Mouse (Mus musculus): ENCODE measurements around the gene Zfyve1. TPM values are rescaled to one million over a fixed set of nuclear protein-coding genes. Genes with fewer than 3 reads are reported as not detected.
"Not testable (repeated sequence)": the region's sequence is repeated elsewhere in the genome, so short reads cannot be mapped to it uniquely, and the experiment has no call there.

Gene Zfyve1
- 10 to 100 TPM; 44.1 to 47.6 TPM for total RNA-seq (2021)

DNA sequence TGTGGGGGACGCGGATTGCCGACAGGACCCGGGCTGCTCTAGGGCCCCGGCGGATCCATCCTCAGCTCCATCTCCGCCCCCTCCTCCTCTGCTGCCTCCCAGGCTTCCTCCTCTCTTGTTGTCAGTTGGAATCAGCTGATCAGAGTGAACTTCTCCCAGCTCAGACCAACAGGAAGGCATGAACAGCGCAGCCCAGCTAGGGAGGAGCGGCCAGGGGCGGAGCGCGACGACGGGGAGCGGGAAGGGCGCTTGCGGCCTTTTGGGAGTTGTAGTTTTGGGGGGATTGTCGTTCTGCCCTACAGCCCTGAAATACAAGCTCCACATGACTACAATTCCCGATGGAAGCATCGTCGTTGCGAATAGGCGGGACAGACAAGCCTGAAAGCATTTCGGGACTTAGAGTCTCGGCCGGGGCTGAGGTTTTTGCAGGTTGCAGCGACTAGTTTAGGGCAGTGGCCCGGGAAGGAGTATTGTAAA lies at the start of gene Zfyve1:
Gene Zfyve1, minus strand, starts transcription at position 198 of the 477 bp plus-strand sequence.
- DNase-seq (ENCODE audit: low spot score in 2 of 2): peak; percentile 95 to 99
- intact Hi-C loops (cut with DNase I): no loop called here

DNA sequence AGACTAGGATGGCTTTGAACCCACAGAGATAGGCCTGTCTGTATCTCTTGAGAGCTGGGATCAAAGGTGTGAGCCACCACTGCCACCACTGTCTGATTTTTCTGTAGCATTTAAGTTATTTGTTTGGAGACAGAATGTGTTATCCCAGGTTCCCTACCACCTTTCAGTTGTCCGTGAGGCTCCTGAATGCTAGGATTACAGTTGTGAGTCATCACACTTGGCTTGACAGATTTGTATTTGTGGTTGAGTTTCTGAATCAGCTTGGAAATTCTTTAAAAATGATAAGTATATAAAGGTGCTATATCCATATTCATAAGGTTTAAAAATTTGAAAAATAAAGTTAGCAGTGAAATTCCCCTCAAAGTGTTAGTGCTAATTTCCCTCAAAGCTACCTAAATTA lies 46.1 kb upstream of the Zfyve1 start:
- intact Hi-C loops (cut with DNase I): no loop called here
- DNase-seq (ENCODE audit: low spot score in 2 of 2): no peak

- intact Hi-C loops (cut with DNase I): no loop called here
- no peak for DNase-seq (ENCODE audit: low spot score in 2 of 2)
These were observed 44.2 kb upstream of the Zfyve1 start for GRCm38 (mm10) chr12:83641233-83641632.

- intact Hi-C loops (cut with DNase I): no loop called here
- no peak for DNase-seq (ENCODE audit: low spot score in 2 of 2)
These were observed 36.8 kb upstream of the Zfyve1 start for GRCm38 (mm10) chr12:83633807-83634206.

GRCm38 (mm10) chr12:83632680-83633025 lies 35.6 kb upstream of the Zfyve1 start:
- intact Hi-C loops (cut with DNase I): no loop called here

GRCm38 (mm10) chr12:83631743-83632679 lies 35.0 kb upstream of the Zfyve1 start:
- DNase-seq (ENCODE audit: low spot score in 2 of 2): peak; percentile 95 to 99
- intact Hi-C loops (cut with DNase I): no loop called here

More at GRCm38 (mm10) chr12:83632680-83633025, 35.6 kb upstream of the Zfyve1 start:
- peak; percentile 37 to 66 for DNase-seq (ENCODE audit: low spot score in 2 of 2)

GRCm38 (mm10) chr12:83630936-83631335 lies 33.9 kb upstream of the Zfyve1 start, which contains the start of gene Rbm25:
Gene Rbm25, plus strand, starts transcription at chr12:83631236.
- intact Hi-C loops (cut with DNase I); DNase-seq (ENCODE audit: low spot score in 2 of 2): not testable (repeated sequence)

- DNase-seq (ENCODE audit: low spot score in 2 of 2): no peak
- intact Hi-C loops (cut with DNase I): no loop called here
These were observed 27.3 kb upstream of the Zfyve1 start for GRCm38 (mm10) chr12:83624321-83624720.

- intact Hi-C loops (cut with DNase I): no loop called here
- DNase-seq (ENCODE audit: low spot score in 2 of 2): no peak
These were observed 25.2 kb upstream of the Zfyve1 start for GRCm38 (mm10) chr12:83622031-83622755.

GRCm38 (mm10) chr12:83620694-83621093 lies 23.7 kb upstream of the Zfyve1 start:
- DNase-seq (ENCODE audit: low spot score in 2 of 2): not testable (repeated sequence)

DNA sequence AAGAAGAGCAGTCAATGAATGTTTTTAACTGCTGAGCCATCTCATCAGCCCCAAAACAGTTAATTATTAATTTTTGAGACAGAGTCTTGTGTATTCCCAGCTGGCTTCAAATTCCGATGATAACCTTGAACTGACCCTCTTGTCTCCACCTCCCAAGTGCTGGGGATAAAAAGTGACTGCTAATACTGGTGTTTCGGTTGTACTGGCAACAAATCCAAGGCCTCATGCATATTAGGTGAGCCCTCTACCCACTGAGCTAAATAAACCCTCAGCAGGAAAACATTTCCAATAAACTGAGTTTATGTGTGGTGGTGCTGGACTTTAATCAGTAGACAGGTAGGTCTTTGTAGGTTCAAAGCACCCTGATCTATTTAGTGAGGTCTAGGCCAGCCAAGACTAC lies 22.0 kb upstream of the Zfyve1 start:
- intact Hi-C loops (cut with DNase I): no loop called here
- no peak for DNase-seq (ENCODE audit: low spot score in 2 of 2)

More at GRCm38 (mm10) chr12:83620694-83621093, 23.7 kb upstream of the Zfyve1 start:
- intact Hi-C loops (cut with DNase I): not testable (repeated sequence)

GRCm38 (mm10) chr12:83617261-83617660 lies 20.2 kb upstream of the Zfyve1 start:
- no peak for DNase-seq (ENCODE audit: low spot score in 2 of 2)
- intact Hi-C loops (cut with DNase I): no loop called here

- intact Hi-C loops (cut with DNase I); DNase-seq (ENCODE audit: low spot score in 2 of 2): not testable (repeated sequence)
These were observed 9.4 kb upstream of the Zfyve1 start for GRCm38 (mm10) chr12:83606411-83606810.

GRCm38 (mm10) chr12:83602285-83602684 lies 5.3 kb upstream of the Zfyve1 start:
- intact Hi-C loops (cut with DNase I): no loop called here
- no peak for DNase-seq (ENCODE audit: low spot score in 2 of 2)

DNA sequence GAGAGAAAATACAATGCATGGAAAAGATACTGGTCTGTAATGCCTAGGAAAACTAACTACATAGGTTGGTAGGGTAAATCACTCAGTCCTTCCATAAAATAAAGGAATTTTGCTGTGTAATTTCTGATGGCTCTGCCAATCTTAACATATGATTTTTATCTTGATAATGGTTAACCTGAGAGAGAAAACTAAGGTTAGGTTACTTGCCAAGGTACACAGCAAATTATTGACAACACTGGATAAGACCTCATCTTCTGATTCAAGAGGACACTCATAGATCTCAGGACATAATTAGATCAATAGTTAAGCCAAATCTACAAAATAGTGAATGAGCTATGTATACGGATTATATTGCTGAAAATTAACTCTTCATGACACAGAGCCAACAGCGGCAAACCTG lies 859 bp upstream of the Zfyve1 start:
- intact Hi-C loops (cut with DNase I): no loop called here
- DNase-seq (ENCODE audit: low spot score in 2 of 2): no peak

DNA sequence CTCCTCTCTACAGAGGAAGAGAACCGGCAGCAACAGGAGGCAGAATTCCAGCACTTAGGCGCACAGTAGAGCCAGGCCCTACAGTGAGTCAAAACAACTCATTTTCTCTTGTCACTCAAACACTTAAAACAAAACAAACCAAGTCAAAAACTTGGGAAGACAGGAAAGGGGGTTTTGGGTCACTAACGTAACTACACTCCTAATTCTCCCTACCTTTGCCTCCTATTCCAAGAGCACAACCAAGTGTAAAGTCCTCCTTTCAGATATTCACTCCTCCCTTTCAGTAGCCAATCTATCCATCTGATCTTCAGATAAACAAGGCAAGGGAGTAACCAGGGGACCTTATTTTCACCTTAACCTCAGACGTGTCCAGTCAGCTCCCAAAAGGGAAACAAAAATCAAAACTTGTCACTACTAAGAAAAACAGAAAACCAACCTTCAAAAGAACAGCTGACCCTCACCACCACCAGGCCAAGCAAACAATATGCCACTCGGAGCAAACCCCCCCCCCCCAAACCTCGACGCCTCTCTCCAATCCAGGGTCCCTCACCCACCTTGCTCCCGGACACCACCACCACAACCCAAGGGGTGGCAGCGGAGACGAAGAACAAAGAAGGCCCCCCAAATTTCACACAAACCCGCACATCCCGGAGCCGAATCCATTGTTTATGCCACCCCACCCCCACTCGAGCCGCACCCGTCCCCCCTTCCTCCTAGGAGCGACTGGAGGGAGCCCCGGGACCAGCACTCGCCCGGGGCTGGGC lies 649 bp downstream of the Zfyve1 start:
- intact Hi-C loops (cut with DNase I): no loop called here
- DNase-seq (ENCODE audit: low spot score in 2 of 2): peak in 1 of 2 experiments; percentile 19

- intact Hi-C loops (cut with DNase I): no loop called here
- DNase-seq (ENCODE audit: low spot score in 2 of 2): peak in 1 of 2 experiments; percentile 86
These were observed 2.5 kb downstream of the Zfyve1 start for GRCm38 (mm10) chr12:83594454-83595040.

GRCm38 (mm10) chr12:83591754-83592501 lies 5.1 kb downstream of the Zfyve1 start:
- DNase-seq (ENCODE audit: low spot score in 2 of 2): no peak
- intact Hi-C loops (cut with DNase I): no loop called here

DNA sequence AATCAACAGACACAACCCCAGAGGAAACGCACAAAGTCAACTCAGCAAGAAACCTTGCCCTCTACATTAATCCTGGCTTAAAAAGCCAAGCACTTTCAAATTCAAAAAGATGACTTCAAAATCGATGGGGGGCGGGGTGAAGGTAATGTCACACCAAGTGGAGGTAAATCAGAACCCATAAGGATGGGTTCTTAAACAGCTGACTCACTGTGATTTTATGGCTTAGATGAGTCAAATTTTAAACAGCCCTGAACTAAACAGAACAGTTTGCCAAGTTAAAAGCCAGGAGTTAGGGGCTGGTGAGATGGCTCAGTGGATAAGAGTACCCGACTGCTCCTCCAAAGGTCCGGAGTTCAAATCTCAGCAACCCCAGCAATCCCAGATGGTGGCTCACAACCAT lies 10.4 kb downstream of the Zfyve1 start:
- no peak for DNase-seq (ENCODE audit: low spot score in 2 of 2)
- intact Hi-C loops (cut with DNase I): no loop called here

Data from left cerebral cortex, postnatal 25 days (tissue).